Comparison of ENCODE assay signal across 7 mouse cellular contexts in genomic region chr9:44603454-44604289, GRCm38 (mm10). TPM values are rescaled to one million over a fixed set of nuclear protein-coding genes. Genes with fewer than 3 reads are reported as not detected.
DNase-seq lines count a peak whose midpoint lies in the region; ATAC-seq and TF ChIP-seq lines count a peak whose summit lies in the region.

No protein-coding gene starts in this region.

- WGBS in forebrain, embryonic 12.5 days, result under 1% methylated on average over 38 of the region's 38 CpGs
- under 1% methylated on average over 38 of the region's 38 CpGs for WGBS in hindbrain, embryonic 12.5 days

- peak; percentile 94 for DNase-seq in MEL (ENCODE audit: low read depth, low spot score)
- DNase-seq in layer of hippocampus, postnatal 36 days, result peak; percentile 18 to 38
- peak; percentile 36 for DNase-seq in lung, postnatal 14 days
- peak; percentile 36 for DNase-seq in retina, postnatal 7 days (ENCODE audit: low read depth, low spot score)

- H3K4me1 ChIP-seq in MEL (ENCODE audit: control insufficient read depth in 1 of 2, insufficient read depth in 2 of 2, low read length in 2 of 2), result peaks cover 8 to 15% of the 10 kb centered on the region in 2 experiments; a peak in 3 of 4 replicates
- H3K4me1 ChIP-seq in bone marrow macrophage, adult 2 months (ENCODE audit: control insufficient read depth, insufficient read depth, low read length), result peaks cover 19% of the 10 kb centered on the region
- H3K4me1 ChIP-seq in forebrain, embryonic 12.5 days, result peaks cover 40% of the 10 kb centered on the region
- H3K4me1 ChIP-seq in hindbrain, embryonic 12.5 days, result peaks cover 40% of the 10 kb centered on the region

- TF ChIP-seq POLR2A in MEL (IDR thresholded peaks at IDR 0.05; ENCODE audit: control insufficient read depth in 1 of 2, insufficient read depth in 1 of 2, low read depth in 1 of 2, low read length in 2 of 2, poor library complexity in 1 of 2), result peak in 1 of 2 experiments; percentile 90; a peak in 2 of 4 replicates
- TF ChIP-seq POLR2A in bone marrow macrophage, adult 2 months (IDR thresholded peaks at IDR 0.05; ENCODE audit: borderline replicate concordance, low read depth, low read length), result no peak

- peak overlapping the region; percentile 90 for H3K4me2 ChIP-seq in forebrain, embryonic 12.5 days
- peak overlapping the region; percentile 94 for H3K4me2 ChIP-seq in hindbrain, embryonic 12.5 days (replicated peaks)

- TF ChIP-seq RAD21 in MEL (IDR thresholded peaks at IDR 0.05; ENCODE audit: low read depth, low read length), result no peak

- H3K27ac ChIP-seq in MEL (ENCODE audit: control insufficient read depth, low read depth, low read length), result peak overlapping the region; percentile 88
- H3K27ac ChIP-seq in bone marrow macrophage, adult 2 months (ENCODE audit: insufficient read depth, low read depth, low read length), result peak overlapping the region; percentile 90
- H3K27ac ChIP-seq in forebrain, embryonic 12.5 days, result peak overlapping the region; percentile 99
- H3K27ac ChIP-seq in hindbrain, embryonic 12.5 days, result peak overlapping the region; percentile 100

- peak; percentile 59 for ATAC-seq in forebrain, embryonic 12.5 days (ENCODE audit: low FRiP score)
- peak; percentile 65 for ATAC-seq in hindbrain, embryonic 12.5 days (ENCODE audit: low FRiP score)

- peaks cover 51% of the 10 kb centered on the region for H3K79me2 ChIP-seq in MEL (ENCODE audit: control insufficient read depth, insufficient read depth, low read length, poor library complexity)

- TF ChIP-seq EP300 in MEL (IDR thresholded peaks at IDR 0.05; ENCODE audit: low read depth in 1 of 2, low read length in 2 of 2), result no peak

- H3K27me3 ChIP-seq in MEL (ENCODE audit: control insufficient read depth in 1 of 2, insufficient read depth in 2 of 2, low read length in 2 of 2), result no peaks in the 10 kb centered on the region
- H3K27me3 ChIP-seq in forebrain, embryonic 12.5 days, result no peaks in the 10 kb centered on the region
- no peaks in the 10 kb centered on the region for H3K27me3 ChIP-seq in hindbrain, embryonic 12.5 days

- peaks cover 11 to 26% of the 10 kb centered on the region in 2 experiments for H3K36me3 ChIP-seq in MEL (ENCODE audit: control insufficient read depth in 1 of 2, insufficient read depth in 2 of 2, low read length in 2 of 2)
- peaks cover 16% of the 10 kb centered on the region for H3K36me3 ChIP-seq in forebrain, embryonic 12.5 days (replicated peaks)
- peaks cover 14% of the 10 kb centered on the region for H3K36me3 ChIP-seq in hindbrain, embryonic 12.5 days

- TF ChIP-seq CTCF in MEL (IDR thresholded peaks at IDR 0.05 in 2 of 3, conservative IDR thresholded peaks at IDR 0.05 in 1 of 3; ENCODE audit: control insufficient read depth in 1 of 3, insufficient read depth in 1 of 3, low read depth in 2 of 3, low read length in 3 of 3, poor library complexity in 1 of 3, severe bottlenecking in 1 of 3), result no peak
- TF ChIP-seq CTCF in bone marrow macrophage, adult 2 months (IDR thresholded peaks at IDR 0.05; ENCODE audit: low read depth, low read length), result no peak

- no peaks in the 10 kb centered on the region for H3K9me3 ChIP-seq in MEL (replicated peaks; ENCODE audit: insufficient read depth, low read length)
- no peaks in the 10 kb centered on the region for H3K9me3 ChIP-seq in forebrain, embryonic 12.5 days
- H3K9me3 ChIP-seq in hindbrain, embryonic 12.5 days (replicated peaks), result no peaks in the 10 kb centered on the region

- H3K9ac ChIP-seq in MEL (ENCODE audit: control insufficient read depth, low read depth, low read length, poor library complexity, severe bottlenecking), result peak overlapping the region; percentile 99
- H3K9ac ChIP-seq in forebrain, embryonic 12.5 days, result peak overlapping the region; percentile 100
- H3K9ac ChIP-seq in hindbrain, embryonic 12.5 days, result peak overlapping the region; percentile 100

- H3K4me3 ChIP-seq in MEL (ENCODE audit: control insufficient read depth in 1 of 2, insufficient read depth in 1 of 2, low read depth in 2 of 2, low read length in 2 of 2), result peak overlapping the region; percentile 61 to 89
- H3K4me3 ChIP-seq in bone marrow macrophage, adult 2 months (ENCODE audit: insufficient read depth, low read length), result peak overlapping the region; percentile 94
- peak overlapping the region; percentile 88 for H3K4me3 ChIP-seq in forebrain, embryonic 12.5 days (replicated peaks)
- H3K4me3 ChIP-seq in hindbrain, embryonic 12.5 days, result peak overlapping the region; percentile 97

TF ChIP-seq in MEL, 35 proteins besides CTCF, POLR2A, EP300 and RAD21:
- TF ChIP-seq MEF2A (IDR thresholded peaks at IDR 0.05; ENCODE audit: extremely low read depth, insufficient replicate concordance, low read depth, low read length, poor library complexity, severe bottlenecking) (no peak), CHD2 (IDR thresholded peaks at IDR 0.05; ENCODE audit: low read length) (no peak), NELFE (IDR thresholded peaks at IDR 0.05; ENCODE audit: low read depth, low read length) (peak; percentile 84), TAL1 (IDR thresholded peaks at IDR 0.05; ENCODE audit: low read length) (no peak), NRF1 (IDR thresholded peaks at IDR 0.05; ENCODE audit: insufficient read depth, low read depth, low read length, poor library complexity, severe bottlenecking) (no peak), ZMIZ1 (IDR thresholded peaks at IDR 0.05; ENCODE audit: low read depth, low read length) (peak; percentile 69), TCF12 (IDR thresholded peaks at IDR 0.05; ENCODE audit: low read depth, low read length) (peak; percentile 47), SIN3A (IDR thresholded peaks at IDR 0.05; ENCODE audit: low read length) (peak; percentile 60), GABPA (IDR thresholded peaks at IDR 0.05; ENCODE audit: low read depth, low read length) (no peak), GATA1 (IDR thresholded peaks at IDR 0.05; ENCODE audit: low read depth, low read length) (no peak), KAT2A (conservative IDR thresholded peaks at IDR 0.05; ENCODE audit: low read depth, low read length) (no peak), TBP (IDR thresholded peaks at IDR 0.05; ENCODE audit: low read depth, low read length) (peak; percentile 95), CHD1 (IDR thresholded peaks at IDR 0.05; ENCODE audit: low read depth, low read length) (peak; percentile 75; the same call in 1 of the 2 replicates), MAZ (IDR thresholded peaks at IDR 0.05; ENCODE audit: low read depth, low read length) (no peak), POLR2AphosphoS5 (IDR thresholded peaks at IDR 0.05; ENCODE audit: borderline replicate concordance, low read depth, low read length) (no peak; the same call in 1 of the 2 replicates), BHLHE40 (IDR thresholded peaks at IDR 0.05; ENCODE audit: borderline replicate concordance, low read depth, low read length) (no peak), POLR2AphosphoS2 (IDR thresholded peaks at IDR 0.05; ENCODE audit: low read length) (no peak), UBTF (IDR thresholded peaks at IDR 0.05; ENCODE audit: borderline replicate concordance, insufficient read depth, low read depth, low read length) (no peak), HCFC1 (IDR thresholded peaks at IDR 0.05; ENCODE audit: low read depth, low read length) (peak; percentile 44; the same call in 1 of the 2 replicates), MAFK (IDR thresholded peaks at IDR 0.05; ENCODE audit: borderline replicate concordance, low read depth, low read length) (no peak), ELF1 (IDR thresholded peaks at IDR 0.05; ENCODE audit: low read depth, low read length) (no peak), ZNF384 (IDR thresholded peaks at IDR 0.05; ENCODE audit: low read depth, low read length) (peak; percentile 69; the same call in 1 of the 2 replicates), MAX (IDR thresholded peaks at IDR 0.05; ENCODE audit: low read length) (no peak), ETS1 (IDR thresholded peaks at IDR 0.05; ENCODE audit: low read depth, low read length) (0 out of 2 replicates have a peak, but pooled peaks have one; percentile 18)

RNA-seq across cellular contexts. Expression of gene Ddx6, which starts 1.0 kb away (rescaled TPM):
- total RNA-seq in MEL (2012; rRNA removed), result 35.9 and 44.6 TPM in 2 replicates
- 10 to 100 TPM; 41.9 to 96.5 TPM for polyA plus RNA-seq in MEL (2012; ENCODE audit: insufficient read depth in 1 of 2, insufficient read length in 2 of 2, low read depth in 1 of 2, low replicate concordance in 2 of 2, missing spikeins in 1 of 2)
- 111 and 122 TPM in 2 replicates for polyA plus RNA-seq in bone marrow macrophage, adult 2 months (2012; ENCODE audit: insufficient read depth, insufficient read length, missing spikeins)
- polyA plus RNA-seq in forebrain, embryonic 12.5 days (2016; fragmentation: Nextera tagmentation; extraction: Ambion mirVana), result 22.8 and 24.4 TPM in 2 replicates
- 25.9 and 26.8 TPM in 2 replicates for polyA plus RNA-seq in hindbrain, embryonic 12.5 days (2016; fragmentation: Nextera tagmentation; extraction: Ambion mirVana)
- 100 to 1,000 TPM; 133 to 134 TPM for total RNA-seq in layer of hippocampus, postnatal 36 days (2021)

RNA-seq across cellular contexts. Expression of gene Cxcr5, which starts 42.0 kb away (rescaled TPM):
- not detected in 2 replicates for total RNA-seq in MEL (2012; rRNA removed)
- polyA plus RNA-seq in MEL (2012; ENCODE audit: insufficient read depth in 1 of 2, insufficient read length in 2 of 2, low read depth in 1 of 2, low replicate concordance in 2 of 2, missing spikeins in 1 of 2), result under 1 TPM in 1 of 2 experiments, not detected in 1; 0.18 TPM
- polyA plus RNA-seq in bone marrow macrophage, adult 2 months (2012; ENCODE audit: insufficient read depth, insufficient read length, missing spikeins), result not detected in 2 replicates
- 0.27 TPM in 1 of 2 replicates, not detected in the other for polyA plus RNA-seq in forebrain, embryonic 12.5 days (2016; fragmentation: Nextera tagmentation; extraction: Ambion mirVana)
- not detected in 2 replicates for polyA plus RNA-seq in hindbrain, embryonic 12.5 days (2016; fragmentation: Nextera tagmentation; extraction: Ambion mirVana)
- not detected for total RNA-seq in layer of hippocampus, postnatal 36 days (2021)

Comparison
In these comparisons a context has a peak if more than half of its experiments do, and no peak if none do; other contexts are left out.
1. Peak in every context shown above with its lines: DNase-seq, ATAC-seq, H3K4me3 ChIP-seq and H3K27ac ChIP-seq.
2. DNase-seq: peak in every context shown above with its lines; median percentile 94 in MEL; 36 in lung, postnatal 14 days; 36 in retina, postnatal 7 days; 28 in layer of hippocampus, postnatal 36 days.